In genomic region chr9:62295006-62295698, GRCm38 (mm10) we compare ENCODE assay signal across 9 mouse cellular contexts. TPM values are rescaled to one million over a fixed set of nuclear protein-coding genes. Genes with fewer than 3 reads are reported as not detected.
A peak's percentile ranks its signal among the peaks of the same experiment; 100 is the strongest.
DNase-seq lines count a peak whose midpoint lies in the region; ATAC-seq and TF ChIP-seq lines count a peak whose summit lies in the region.
"Had no signal": no experiment of that assay in that cellular context is flagged by ENCODE, and none has a peak within 500 bp of the region (broad histone marks: within the 10 kb centered on the region; RNA-seq: fewer than 3 reads in every experiment).

No protein-coding gene starts in this region.

- no peak for ATAC-seq in kidney, embryonic 16.5 days (ENCODE audit: low FRiP score, low TSS enrichment)
- ATAC-seq in hindbrain, embryonic 15.5 days (ENCODE audit: low FRiP score, low read depth) = peak; percentile 51; the same call in 1 of the 2 replicates
- ATAC-seq in neutrophil, adult 5-6 weeks (ENCODE audit: extremely low read depth, insufficient number of reproducible peaks, low FRiP score, poor library complexity, severe bottlenecking) = peak; percentile 53; the same call in 1 of the 2 replicates

- H3K9ac ChIP-seq in kidney, embryonic 16.5 days (replicated peaks; ENCODE audit: low read length) = no peak overlapping the region
- H3K9ac ChIP-seq in hindbrain, embryonic 15.5 days = no peak overlapping the region
- H3K9ac ChIP-seq: heart, embryonic 13.5 days had no signal

- no peaks in the 10 kb centered on the region for H3K9me3 ChIP-seq in kidney, embryonic 16.5 days (ENCODE audit: low read length)
- no peaks in the 10 kb centered on the region for H3K9me3 ChIP-seq in hindbrain, embryonic 15.5 days
- H3K9me3 ChIP-seq: heart, embryonic 13.5 days had no signal

- no peak for TF ChIP-seq POLR2A in kidney, adult 2 months (IDR thresholded peaks at IDR 0.05; ENCODE audit: low read depth, low read length)
- no peak for TF ChIP-seq POLR2A in bone marrow macrophage, adult 2 months (IDR thresholded peaks at IDR 0.05; ENCODE audit: borderline replicate concordance, low read depth, low read length)
- TF ChIP-seq POLR2A in embryonic fibroblast, embryonic 13.5 days (IDR thresholded peaks at IDR 0.05; ENCODE audit: low read depth, low read length) = no peak

- no peaks in the 10 kb centered on the region for H3K36me3 ChIP-seq in kidney, adult 2 months (ENCODE audit: control insufficient read depth, insufficient read depth, low read length)
- H3K36me3 ChIP-seq in kidney, embryonic 16.5 days (ENCODE audit: insufficient read depth, low read length) = no peaks in the 10 kb centered on the region
- no peaks in the 10 kb centered on the region for H3K36me3 ChIP-seq in hindbrain, embryonic 15.5 days
- H3K36me3 ChIP-seq: heart, embryonic 13.5 days had no signal

- H3K4me1 ChIP-seq in kidney, adult 2 months (ENCODE audit: control insufficient read depth, insufficient read depth, low read length) = no peaks in the 10 kb centered on the region; the same call in 1 of the 2 replicates
- no peaks in the 10 kb centered on the region for H3K4me1 ChIP-seq in kidney, embryonic 16.5 days (ENCODE audit: insufficient read depth, low read length)
- H3K4me1 ChIP-seq in bone marrow macrophage, adult 2 months (ENCODE audit: control insufficient read depth, insufficient read depth, low read length) = peaks cover 5% of the 10 kb centered on the region
- H3K4me1 ChIP-seq in embryonic fibroblast, embryonic 13.5 days (ENCODE audit: control insufficient read depth, insufficient read depth, low read length) = peaks cover 3% of the 10 kb centered on the region; the same call in 1 of the 2 replicates
- no peaks in the 10 kb centered on the region for H3K4me1 ChIP-seq in hindbrain, embryonic 15.5 days (replicated peaks)

- H3K4me2 ChIP-seq in kidney, embryonic 16.5 days (replicated peaks; ENCODE audit: low read depth, low read length) = no peak overlapping the region
- H3K4me2 ChIP-seq in hindbrain, embryonic 15.5 days = no peak overlapping the region
- H3K4me2 ChIP-seq: heart, embryonic 13.5 days had no signal

- peak; percentile 92 for TF ChIP-seq CTCF in kidney, adult 2 months (conservative IDR thresholded peaks at IDR 0.05; ENCODE audit: insufficient read depth, insufficient read length, low read depth, low read length)
- peak; percentile 62; the same call in 1 of the 2 replicates for TF ChIP-seq CTCF in bone marrow macrophage, adult 2 months (IDR thresholded peaks at IDR 0.05; ENCODE audit: low read depth, low read length)
- TF ChIP-seq CTCF in embryonic fibroblast, embryonic 13.5 days (IDR thresholded peaks at IDR 0.05; ENCODE audit: borderline replicate concordance, insufficient read depth, low read length) = peak; percentile 57; the same call in 1 of the 2 replicates

- no peak overlapping the region for H3K4me3 ChIP-seq in kidney, adult 2 months (ENCODE audit: insufficient read depth, low read depth, low read length)
- no peak overlapping the region for H3K4me3 ChIP-seq in kidney, embryonic 16.5 days (ENCODE audit: low read length)
- no peak overlapping the region for H3K4me3 ChIP-seq in bone marrow macrophage, adult 2 months (ENCODE audit: insufficient read depth, low read length)
- H3K4me3 ChIP-seq in embryonic fibroblast, embryonic 13.5 days (ENCODE audit: insufficient read depth, low read length) = no peak overlapping the region
- H3K4me3 ChIP-seq in hindbrain, embryonic 15.5 days = no peak overlapping the region
- H3K4me3 ChIP-seq: heart, embryonic 13.5 days had no signal

- WGBS in kidney, adult 2 months = 29% methylated on average over 7 of the region's 7 CpGs
- 37% methylated on average over 7 of the region's 7 CpGs for WGBS in kidney, embryonic 16.5 days
- WGBS in hindbrain, embryonic 15.5 days = 27% methylated on average over 7 of the region's 7 CpGs

- intact Hi-C loops in left cerebral cortex, postnatal 36 days (cut with DNase I) = loop anchor here (1.0 to 10.0 kb wide), 3 partner anchors 78 to 258 kb away; no protein-coding TSS in a partner anchor

- DNase-seq in kidney, adult 2 months = peak; percentile 82
- DNase-seq in left cerebral cortex, postnatal 36 days (ENCODE audit: low spot score in 2 of 2) = peak; percentile 76 to 80
- DNase-seq in thymus, adult 18-20 months = peak; percentile 30 to 36

- no peak overlapping the region for H3K27ac ChIP-seq in kidney, adult 2 months (ENCODE audit: insufficient read depth, low read depth, low read length)
- no peak overlapping the region for H3K27ac ChIP-seq in kidney, embryonic 16.5 days (ENCODE audit: low read length)
- no peak overlapping the region for H3K27ac ChIP-seq in bone marrow macrophage, adult 2 months (ENCODE audit: insufficient read depth, low read depth, low read length)
- H3K27ac ChIP-seq in embryonic fibroblast, embryonic 13.5 days (ENCODE audit: insufficient read depth, low read length) = no peak overlapping the region
- no peak overlapping the region for H3K27ac ChIP-seq in hindbrain, embryonic 15.5 days (replicated peaks)
- H3K27ac ChIP-seq: heart, embryonic 13.5 days had no signal

- no peaks in the 10 kb centered on the region for H3K27me3 ChIP-seq in kidney, adult 2 months (replicated peaks; ENCODE audit: control insufficient read depth, insufficient read depth, low read length)
- H3K27me3 ChIP-seq in kidney, embryonic 16.5 days (ENCODE audit: insufficient read depth, low read length) = no peaks in the 10 kb centered on the region
- no peaks in the 10 kb centered on the region for H3K27me3 ChIP-seq in hindbrain, embryonic 15.5 days

RNA-seq across cellular contexts. Expression of gene Spesp1, which starts 13.1 kb away (rescaled TPM):
- 0.08 TPM in 1 of 2 replicates, not detected in the other for polyA plus RNA-seq in kidney, adult 2 months (2012; rRNA removed)
- polyA plus RNA-seq in kidney, embryonic 16.5 days (2015; fragmentation: Nextera tagmentation; extraction: Ambion mirVana) = not detected in 2 replicates
- not detected in 2 replicates for polyA plus RNA-seq in bone marrow macrophage, adult 2 months (2012; ENCODE audit: insufficient read depth, insufficient read length, missing spikeins)
- not detected in 2 replicates for polyA plus RNA-seq in embryonic fibroblast, embryonic 13.5 days (2011; ENCODE audit: insufficient read length, low read depth, missing spikeins)
- not detected in 2 replicates for polyA plus RNA-seq in hindbrain, embryonic 15.5 days (2015; fragmentation: Nextera tagmentation; extraction: Ambion mirVana)
- under 1 TPM in 1 of 2 experiments, not detected in 1; 0.16 TPM for total RNA-seq in left cerebral cortex, postnatal 36 days (2021)
- 0.12 TPM in 1 of 2 replicates, not detected in the other for total RNA-seq in neutrophil, adult 5-6 weeks (2017)
- polyA plus RNA-seq: heart, embryonic 13.5 days had no signal

RNA-seq across cellular contexts. Expression of gene Anp32a, which starts 45.9 kb away (rescaled TPM):
- 32.0 and 61.3 TPM in 2 replicates for polyA plus RNA-seq in kidney, adult 2 months (2012; rRNA removed)
- 196 and 238 TPM in 2 replicates for polyA plus RNA-seq in kidney, embryonic 16.5 days (2015; fragmentation: Nextera tagmentation; extraction: Ambion mirVana)
- polyA plus RNA-seq in bone marrow macrophage, adult 2 months (2012; ENCODE audit: insufficient read depth, insufficient read length, missing spikeins) = 351 and 354 TPM in 2 replicates
- polyA plus RNA-seq in embryonic fibroblast, embryonic 13.5 days (2011; ENCODE audit: insufficient read length, low read depth, missing spikeins) = 352 and 487 TPM in 2 replicates
- polyA plus RNA-seq in hindbrain, embryonic 15.5 days (2015; fragmentation: Nextera tagmentation; extraction: Ambion mirVana) = 117 and 138 TPM in 2 replicates
- total RNA-seq in left cerebral cortex, postnatal 36 days (2021) = 100 to 1,000 TPM; 232 to 281 TPM
- total RNA-seq in neutrophil, adult 5-6 weeks (2017) = 571 and 598 TPM in 2 replicates
